Mouse (Mus musculus): ENCODE results near the gene 5430419D17Rik.

5430419D17Rik gene

GRCm38 (mm10) chr7:131318340-131318739, 144.1 kb downstream of the 5430419D17Rik start:
- DNase-seq: no peak

GRCm38 (mm10) chr7:131322192-131322591, 148.0 kb downstream of the 5430419D17Rik start, which contains the start of gene Cuzd1:
TSS of gene Cuzd1 (minus strand) at chr7:131322292.
- no peak for DNase-seq

DNA sequence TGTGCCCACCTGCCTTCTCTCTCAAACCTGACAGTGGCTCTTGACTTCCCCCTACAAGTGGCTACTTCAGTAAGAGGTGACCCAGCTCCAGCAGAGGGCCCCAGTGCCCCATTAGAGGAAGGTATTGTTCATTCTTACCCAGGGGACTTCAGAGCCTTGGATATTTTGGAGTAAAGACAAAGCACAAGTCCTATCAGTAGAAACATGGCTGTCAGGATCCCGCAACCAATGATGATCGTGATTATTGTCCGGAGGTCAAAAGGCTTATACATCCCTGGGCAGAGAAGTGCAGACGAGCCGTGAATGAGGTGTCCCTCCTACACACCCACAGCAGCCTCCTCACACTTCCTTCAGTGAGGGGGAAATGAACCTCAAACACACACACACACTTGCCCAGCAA, 152.9 kb downstream of the 5430419D17Rik start:
- no peak for DNase-seq

DNA sequence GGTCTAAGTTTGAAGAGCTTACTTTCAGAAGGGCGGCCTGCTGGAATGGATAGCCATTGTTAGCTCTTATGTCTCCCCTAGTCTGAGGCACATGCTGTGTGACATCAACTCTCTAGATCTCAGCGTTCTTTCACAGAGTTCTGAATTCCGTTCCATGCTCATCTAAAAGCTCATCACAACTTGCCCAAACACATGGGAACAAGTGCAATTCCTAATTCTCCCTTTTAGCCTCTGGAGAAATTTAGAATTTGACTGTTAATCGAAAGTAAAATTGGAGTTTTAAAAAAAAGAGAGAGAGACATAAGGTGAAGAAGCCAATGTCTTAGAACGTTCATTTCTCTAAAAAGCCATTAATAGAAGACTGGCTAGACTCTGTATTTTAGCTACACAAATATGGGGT, 155.2 kb downstream of the 5430419D17Rik start, which contains the start of gene Fam24b:
TSS of gene Fam24b (minus strand) at position 101 of the 400 bp plus-strand sequence.
- DNase-seq: no peak

GRCm38 (mm10) chr7:131331688-131332087, 157.5 kb downstream of the 5430419D17Rik start:
- no peak for DNase-seq

- no peak for DNase-seq
Measured at GRCm38 (mm10) chr7:131333564-131333963, 159.4 kb downstream of the 5430419D17Rik start, which contains the start of gene Fam24a. TSS of gene Fam24a (plus strand) at chr7:131333864.

- DNase-seq: no peak
Measured at GRCm38 (mm10) chr7:131337502-131338068, 163.4 kb downstream of the 5430419D17Rik start.

- no peak for DNase-seq
Measured at GRCm38 (mm10) chr7:131345856-131346541, 171.8 kb downstream of the 5430419D17Rik start.

Data from cerebellum, adult 8-10 months (tissue).